Mouse (Mus musculus): ENCODE measurements around the gene Slc7a15.

- TF ChIP-seq POLR2A (IDR thresholded peaks at IDR 0.05; ENCODE audit: insufficient read length, low read depth) (no peak), POLR2AphosphoS2 (IDR thresholded peaks at IDR 0.05; ENCODE audit: insufficient read length, low read depth) (no peak), MYOD1 (IDR thresholded peaks at IDR 0.05; ENCODE audit: control insufficient read depth in 1 of 3, insufficient read length in 2 of 3, low read depth in 2 of 3) (no peak), MYOG (IDR thresholded peaks at IDR 0.05; ENCODE audit: control insufficient read depth in 1 of 3, insufficient read depth in 1 of 3, insufficient read length in 2 of 3, low read depth in 2 of 3) (no peak), MAX (IDR thresholded peaks at IDR 0.05; ENCODE audit: low read depth) (no peak), TCF3 (IDR thresholded peaks at IDR 0.05; ENCODE audit: insufficient read length, low read depth) (no peak)
These were observed 74.8 kb downstream of the Slc7a15 start for GRCm38 (mm10) chr12:8524062-8524461.

Measured in myocyte (in vitro differentiated cells).